Mouse (Mus musculus) liver, adult 2 months (tissue): ENCODE data around the gene Ankar.

Experiments used
- CTCF ChIP-seq: fragments of 200-500 bp; IDR thresholded peaks from 2 replicates; pipeline ENCODE4 v1.5.1; 2011; ENCODE audit warnings: low read depth, low read length, control low read depth
- POLR2A ChIP-seq: fragments of 200-500 bp; IDR thresholded peaks from 2 replicates; pipeline ENCODE4 v1.6.1; 2011; ENCODE audit warnings: low read length, control low read depth; ENCODE audit not compliant: insufficient read depth; ENCODE audit errors: extremely low read depth

GRCm38 (mm10) chr1:72640658-72641410, 59.5 kb downstream of the Ankar start:
- TF ChIP-seq CTCF (no peak), POLR2A (no peak)
